Mouse (Mus musculus) midbrain, embryonic 14.5 days (tissue): ENCODE data around the gene Olfr417. TPM values are rescaled to one million over a fixed set of nuclear protein-coding genes. Genes with fewer than 3 reads are reported as not detected.
"Not testable (repeated sequence)": the region's sequence is repeated elsewhere in the genome, so short reads cannot be mapped to it uniquely, and the experiment has no call there.

Experiments
- ATAC-seq: fragments of 200-750 bp; cut with Nextera tagmentation; 2 replicates; pipeline ENCODE4 v1.8.0; 2017; ENCODE audit warnings: moderate number of reproducible peaks, moderate library complexity; ENCODE audit not compliant: low FRiP score, low TSS enrichment
- DNase-seq: peaks from one replicate; pipeline ENCODE4 v3.0.0-alpha.2; 2015
- H3K27ac ChIP-seq: fragments of 300-500 bp; sonication (generic); replicated peaks from 2 replicates; pipeline ENCODE4 v1.5.1; 2014; ENCODE audit warnings: mild to moderate bottlenecking, low read depth, low read length, moderate library complexity
- H3K27me3 ChIP-seq: fragments of 300-500 bp; sonication (generic); 2 replicates; pipeline ENCODE4 v1.6.1; 2014; ENCODE audit warnings: low read length, control low read depth, mixed read lengths; ENCODE audit not compliant: control insufficient read depth, insufficient read depth
- H3K36me3 ChIP-seq: fragments of 300-500 bp; sonication (generic); 2 replicates; pipeline ENCODE4 v1.6.1; 2014; ENCODE audit warnings: low read length, control low read depth; ENCODE audit not compliant: control insufficient read depth, insufficient read depth
- H3K4me1 ChIP-seq: fragments of 300-500 bp; sonication (generic); 2 replicates; pipeline ENCODE4 v1.6.1; 2014; ENCODE audit warnings: mild to moderate bottlenecking, antibody characterized with exemption, low read length, control low read depth; ENCODE audit not compliant: control insufficient read depth, insufficient read depth
- H3K4me2 ChIP-seq: fragments of 300-500 bp; sonication (generic); 2 replicates; pipeline ENCODE4 v1.6.1; 2014; ENCODE audit warnings: mild to moderate bottlenecking, low read length, moderate library complexity
- H3K4me3 ChIP-seq: fragments of 300-500 bp; sonication (generic); replicated peaks from 2 replicates; pipeline ENCODE4 v1.5.1; 2014; ENCODE audit warnings: low read depth, low read length
- H3K9ac ChIP-seq: fragments of 300-500 bp; sonication (generic); replicated peaks from 2 replicates; pipeline ENCODE4 v1.6.1; 2014; ENCODE audit warnings: mild to moderate bottlenecking, low read length, moderate library complexity
- H3K9me3 ChIP-seq: fragments of 300-500 bp; sonication (generic); 2 replicates; pipeline ENCODE4 v1.6.1; 2016; ENCODE audit warnings: low read length, control low read depth, mixed read lengths; ENCODE audit not compliant: control insufficient read depth
- WGBS: fragments of 180-500 bp; shearing (Covaris S2); extraction: QIAGEN DNeasy Blood & Tissue Kit; methylation state at CpG from one replicate; pipeline ENCODE4 v1.1.7; 2014; 5-methylcytosine and 5-hydroxymethylcytosine counted together
- polyA plus RNA-seq: library from polyadenylated mRNA; unstranded; fragments of >200 nt; fragmentation: Nextera tagmentation; extraction: Ambion mirVana; gene quantifications from 2 replicates; pipeline ENCODE4 v1.2.1, GENCODE M21; 2014

Olfr417 gene
- not detected in 2 replicates for polyA plus RNA-seq

DNA sequence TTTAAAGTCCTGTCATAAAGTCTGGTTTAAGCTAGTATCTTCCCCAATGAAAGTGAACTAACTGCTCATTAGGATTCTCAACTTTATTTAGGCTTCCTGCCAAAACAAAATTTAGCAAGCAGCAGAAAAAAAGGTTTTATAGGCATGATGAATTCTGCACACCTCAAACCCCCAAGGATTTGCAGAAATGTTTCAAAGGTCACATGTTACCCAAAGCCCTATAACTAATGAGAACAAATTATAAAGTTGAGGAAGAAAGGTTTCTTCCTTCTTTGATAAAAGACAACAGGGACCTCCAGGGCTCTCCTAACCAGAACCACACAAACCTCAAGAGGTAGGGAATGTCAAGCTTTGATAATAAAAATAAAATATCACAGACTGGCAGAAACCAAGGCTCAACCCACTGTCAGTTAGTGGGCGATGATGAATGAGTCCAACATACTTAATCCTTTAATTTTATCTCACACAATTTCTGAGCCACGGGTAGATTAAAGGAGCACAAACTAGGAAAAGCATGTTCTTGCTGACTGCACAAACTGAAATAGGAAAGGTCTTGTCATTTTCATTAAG, at the start of gene Olfr417:
Gene Olfr417, plus strand, starts transcription at position 241 of the 570 bp plus-strand sequence.
- WGBS, result 60% methylated on average over 2 of the region's 2 CpGs
- DNase-seq, result no peak

DNA sequence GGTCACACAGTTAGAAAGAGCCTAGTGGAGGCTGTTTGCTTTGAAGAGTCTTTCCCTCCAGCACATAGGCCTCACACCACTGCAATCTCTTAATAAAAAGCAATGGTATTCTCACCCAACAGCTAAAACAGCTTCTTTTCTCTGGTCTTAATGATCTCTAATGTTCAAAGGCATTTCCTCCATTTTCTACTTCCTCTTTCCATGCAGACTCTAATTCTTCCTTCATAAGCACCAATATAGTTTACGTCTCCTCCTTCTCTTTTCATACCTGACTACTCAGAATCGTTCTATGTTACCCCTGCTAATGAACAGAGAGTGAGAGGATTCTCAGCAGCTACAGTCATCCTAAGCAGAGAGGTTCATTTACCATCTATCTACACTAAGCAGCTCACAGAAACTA, 47.6 kb upstream of the Olfr417 start:
- H3K9ac ChIP-seq, result no peak overlapping the region
- H3K4me1 ChIP-seq, result no peaks in the 10 kb centered on the region
- DNase-seq (no peak), ATAC-seq (no peak)
- H3K4me3 ChIP-seq, result no peak overlapping the region
- no peaks in the 10 kb centered on the region for H3K36me3 ChIP-seq
- no peaks in the 10 kb centered on the region for H3K27me3 ChIP-seq
- no peaks in the 10 kb centered on the region for H3K9me3 ChIP-seq
- no peak overlapping the region for H3K27ac ChIP-seq
- no peak overlapping the region for H3K4me2 ChIP-seq
- WGBS, result 86% methylated on average over 2 of the region's 2 CpGs

More for the DNA sequence above, at the start of gene Olfr417:
- H3K4me1 ChIP-seq, result no peaks in the 10 kb centered on the region
- no peak within 1 kb of the TSS for H3K4me3 ChIP-seq
- ATAC-seq, result no peak
- no peak within 1 kb of the TSS for H3K9ac ChIP-seq
- no peaks in the 10 kb centered on the region for H3K27me3 ChIP-seq
- no peak within 1 kb of the TSS for H3K27ac ChIP-seq
- H3K4me2 ChIP-seq, result no peak within 1 kb of the TSS
- no peaks in the 10 kb centered on the region for H3K9me3 ChIP-seq
- no peaks in the 10 kb centered on the region for H3K36me3 ChIP-seq

DNA sequence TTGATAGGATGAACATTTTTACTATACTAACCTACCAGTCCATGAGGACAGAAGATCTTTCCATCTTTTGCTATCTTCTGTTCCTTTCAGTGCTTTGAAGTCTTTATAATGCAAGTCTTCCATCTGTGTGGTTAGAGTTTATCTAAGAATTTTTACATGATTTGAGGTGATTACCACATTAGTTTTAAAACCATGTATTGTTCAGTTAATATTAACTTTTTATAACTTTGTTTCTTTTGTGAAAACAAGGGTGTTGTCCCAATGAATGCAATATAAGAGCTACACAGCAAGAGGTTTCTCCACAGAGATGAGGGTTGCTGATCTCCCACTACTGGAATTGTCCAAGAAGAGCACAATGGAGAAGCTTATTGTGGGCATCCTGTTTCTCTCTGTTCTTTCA, 34.7 kb upstream of the Olfr417 start, which contains the start of gene Mptx1:
Gene Mptx1, plus strand, starts transcription at position 301 of the 400 bp plus-strand sequence.
- Histone ChIP-seq H3K27ac (no peak within 1 kb of the TSS), H3K36me3 (no peaks in the 10 kb centered on the region), H3K9ac (no peak within 1 kb of the TSS), H3K4me1 (no peaks in the 10 kb centered on the region), H3K27me3 (no peaks in the 10 kb centered on the region), H3K4me3 (no peak within 1 kb of the TSS), H3K4me2 (no peak within 1 kb of the TSS), H3K9me3 (no peaks in the 10 kb centered on the region)
- no peak for ATAC-seq
- no peak for DNase-seq

DNA sequence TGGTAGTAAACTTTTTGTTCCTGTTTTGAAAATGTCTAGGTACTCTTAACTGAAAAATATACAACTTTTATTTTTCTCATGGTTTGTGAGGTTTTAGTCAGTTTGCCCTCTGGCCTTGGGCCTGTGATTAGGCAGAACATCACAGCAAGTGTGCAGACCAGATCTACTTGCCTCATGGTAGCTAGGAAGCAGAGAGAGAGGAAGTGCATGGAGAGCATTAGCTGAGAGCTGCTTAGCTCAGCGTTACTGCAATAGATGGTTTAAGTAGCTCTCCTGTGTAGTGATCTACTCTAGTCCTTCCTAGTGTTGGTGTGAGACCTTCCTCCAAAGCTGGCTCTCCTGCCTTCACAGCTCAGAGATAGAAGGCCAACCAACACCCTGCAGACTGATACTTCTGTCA, 11.3 kb upstream of the Olfr417 start:
- H3K4me3 ChIP-seq, H3K9ac ChIP-seq, H3K4me2 ChIP-seq, ATAC-seq, H3K9me3 ChIP-seq, DNase-seq, H3K4me1 ChIP-seq, H3K27ac ChIP-seq, H3K36me3 ChIP-seq, H3K27me3 ChIP-seq: not testable (repeated sequence)
- WGBS, result 82% methylated on average over 1 of the region's 1 CpGs

- ATAC-seq (no peak), DNase-seq (no peak)
- H3K4me3 ChIP-seq, result no peak overlapping the region
- no peaks in the 10 kb centered on the region for H3K4me1 ChIP-seq
- no peak overlapping the region for H3K4me2 ChIP-seq
- no peak overlapping the region for H3K27ac ChIP-seq
- WGBS, result 85% methylated on average over 5 of the region's 5 CpGs
- H3K27me3 ChIP-seq, result no peaks in the 10 kb centered on the region
- no peaks in the 10 kb centered on the region for H3K36me3 ChIP-seq
- no peaks in the 10 kb centered on the region for H3K9me3 ChIP-seq
- H3K9ac ChIP-seq, result no peak overlapping the region
These were observed 10.3 kb upstream of the Olfr417 start for GRCm38 (mm10) chr1:174354640-174355039.

GRCm38 (mm10) chr1:174373799-174374198, 8.9 kb downstream of the Olfr417 start:
- DNase-seq (no peak), ATAC-seq (no peak)
- Histone ChIP-seq H3K9ac (no peak overlapping the region), H3K27ac (no peak overlapping the region), H3K9me3 (no peaks in the 10 kb centered on the region), H3K4me2 (no peak overlapping the region), H3K4me3 (no peak overlapping the region), H3K36me3 (no peaks in the 10 kb centered on the region), H3K27me3 (no peaks in the 10 kb centered on the region), H3K4me1 (no peaks in the 10 kb centered on the region)
- 96% methylated on average over 3 of the region's 3 CpGs for WGBS

- Histone ChIP-seq H3K27me3 (no peaks in the 10 kb centered on the region), H3K9ac (no peak within 1 kb of the TSS), H3K4me1 (no peaks in the 10 kb centered on the region), H3K36me3 (no peaks in the 10 kb centered on the region), H3K9me3 (no peaks in the 10 kb centered on the region), H3K27ac (no peak within 1 kb of the TSS), H3K4me2 (no peak within 1 kb of the TSS), H3K4me3 (no peak within 1 kb of the TSS)
- 93% methylated on average over 2 of the region's 2 CpGs for WGBS
- DNase-seq (no peak), ATAC-seq (no peak)
These were observed 25.8 kb downstream of the Olfr417 start, which contains the start of gene Olfr248 for GRCm38 (mm10) chr1:174390746-174391145. Gene Olfr248, plus strand, starts transcription at chr1:174391046.

DNA sequence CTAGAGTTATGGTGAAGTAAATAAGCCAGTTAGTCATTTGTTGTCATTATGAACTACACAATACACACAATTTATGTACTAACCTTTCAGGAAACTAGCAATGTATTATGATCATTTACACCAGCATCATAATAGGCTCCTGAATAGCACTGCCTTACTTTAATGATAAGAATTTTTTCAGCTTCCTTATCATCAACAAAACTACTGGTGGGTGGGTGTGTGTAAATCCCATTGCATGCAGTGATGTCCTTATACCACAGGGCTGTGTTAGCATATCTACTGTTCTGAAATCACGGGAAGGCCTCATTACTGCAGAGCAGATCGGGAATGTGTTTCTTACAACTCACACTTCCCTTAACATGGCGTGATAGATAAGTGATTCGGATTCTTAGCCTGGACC, 58.0 kb downstream of the Olfr417 start:
- Histone ChIP-seq H3K36me3 (no peaks in the 10 kb centered on the region), H3K4me1 (no peaks in the 10 kb centered on the region), H3K4me2 (no peak overlapping the region), H3K27ac (no peak overlapping the region), H3K27me3 (no peaks in the 10 kb centered on the region), H3K9me3 (no peaks in the 10 kb centered on the region), H3K4me3 (no peak overlapping the region), H3K9ac (no peak overlapping the region)
- no peak for DNase-seq
- WGBS, result 88% methylated on average over 4 of the region's 4 CpGs
- no peak for ATAC-seq

GRCm38 (mm10) chr1:174423764-174424163, 58.8 kb downstream of the Olfr417 start, which contains the start of gene Olfr414:
Gene Olfr414, plus strand, starts transcription at chr1:174424064.
- Histone ChIP-seq H3K4me2 (no peak within 1 kb of the TSS), H3K9me3 (no peaks in the 10 kb centered on the region), H3K9ac (no peak within 1 kb of the TSS), H3K4me3 (no peak within 1 kb of the TSS), H3K4me1 (no peaks in the 10 kb centered on the region), H3K36me3 (no peaks in the 10 kb centered on the region), H3K27ac (no peak within 1 kb of the TSS), H3K27me3 (no peaks in the 10 kb centered on the region)
- no peak for ATAC-seq
- WGBS, result 75% methylated on average over 1 of the region's 1 CpGs
- no peak for DNase-seq
